Mouse (Mus musculus): ENCODE data around the gene Aasdh. TPM values are rescaled to one million over a fixed set of nuclear protein-coding genes. Genes with fewer than 3 reads are reported as not detected.

Aasdh gene
- polyA plus RNA-seq, 1 experiment from 2014 or later: 15.0 TPM

DNA sequence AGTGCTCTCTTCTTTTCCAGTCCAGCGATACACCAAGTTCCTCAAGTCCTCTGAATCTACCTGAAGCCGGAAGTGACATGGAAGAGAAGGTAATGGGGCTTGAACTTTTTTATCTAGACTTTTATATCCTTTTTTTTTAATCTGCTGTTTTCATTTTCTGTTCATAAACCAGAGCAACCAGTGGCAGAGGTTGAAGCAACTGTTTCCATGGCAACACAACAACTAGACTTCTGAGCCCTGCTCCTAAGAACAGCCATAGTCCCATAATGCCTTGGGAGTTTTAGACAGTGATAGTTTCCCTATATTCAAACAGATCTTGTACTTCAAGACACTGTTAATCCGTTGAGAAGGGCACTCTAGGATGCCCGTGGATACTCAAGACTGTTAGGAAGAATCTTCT is 54.0 kb downstream of the Aasdh start:
- Histone ChIP-seq H3K4me3 (ENCODE audit: low read length) (no peak overlapping the region), H3K4me2 (ENCODE audit: low read depth, low read length) (no peak overlapping the region), H3K9ac (ENCODE audit: low read depth, low read length) (no peak overlapping the region), H3K36me3 (ENCODE audit: control insufficient read depth, insufficient read depth, low read length) (no peaks in the 10 kb centered on the region), H3K4me1 (ENCODE audit: control insufficient read depth, insufficient read depth, low read length) (no peaks in the 10 kb centered on the region), H3K27ac (ENCODE audit: low read length) (no peak overlapping the region), H3K27me3 (replicated peaks; ENCODE audit: control insufficient read depth, insufficient read depth, low read length) (no peaks in the 10 kb centered on the region), H3K9me3 (ENCODE audit: control insufficient read depth, low read length) (no peaks in the 10 kb centered on the region)
- no peak for ATAC-seq
- 78% methylated on average over 4 of the region's 4 CpGs for whole genome bisulfite sequencing

DNA sequence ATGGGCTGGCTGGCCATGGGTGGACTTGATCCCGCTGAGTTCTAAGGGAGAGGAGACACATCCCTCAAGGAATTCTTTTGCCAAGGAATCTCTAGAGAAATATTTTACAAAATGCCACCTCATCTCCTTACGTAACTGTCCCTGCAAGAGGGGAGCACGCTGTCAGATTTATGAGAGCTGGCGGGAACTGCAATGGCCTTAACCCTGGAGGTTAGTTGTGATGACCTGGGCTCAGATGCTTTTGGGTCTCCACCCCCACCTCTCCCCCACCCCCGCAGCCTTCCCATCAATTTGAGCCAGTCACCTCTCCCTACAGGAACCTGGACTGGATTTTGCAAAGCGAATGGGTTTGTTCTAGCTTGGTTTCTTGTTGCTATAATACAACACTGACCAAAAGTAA is 58.2 kb downstream of the Aasdh start:
- H3K36me3 ChIP-seq (ENCODE audit: control insufficient read depth, insufficient read depth, low read length): no peaks in the 10 kb centered on the region
- no peak overlapping the region for H3K4me3 ChIP-seq (ENCODE audit: low read length)
- no peak for ATAC-seq
- H3K27me3 ChIP-seq (replicated peaks; ENCODE audit: control insufficient read depth, insufficient read depth, low read length): no peaks in the 10 kb centered on the region
- no peak overlapping the region for H3K27ac ChIP-seq (ENCODE audit: low read length)
- H3K4me2 ChIP-seq (ENCODE audit: low read depth, low read length): no peak overlapping the region
- H3K9me3 ChIP-seq (ENCODE audit: control insufficient read depth, low read length): no peaks in the 10 kb centered on the region
- 90% methylated on average over 6 of the region's 6 CpGs for WGBS
- no peak overlapping the region for H3K9ac ChIP-seq (ENCODE audit: low read depth, low read length)
- no peaks in the 10 kb centered on the region for H3K4me1 ChIP-seq (ENCODE audit: control insufficient read depth, insufficient read depth, low read length)

- Histone ChIP-seq H3K9me3 (ENCODE audit: control insufficient read depth, low read length) (no peaks in the 10 kb centered on the region), H3K36me3 (ENCODE audit: control insufficient read depth, insufficient read depth, low read length) (no peaks in the 10 kb centered on the region), H3K4me2 (ENCODE audit: low read depth, low read length) (no peak overlapping the region), H3K4me3 (ENCODE audit: low read length) (no peak overlapping the region), H3K27me3 (replicated peaks; ENCODE audit: control insufficient read depth, insufficient read depth, low read length) (no peaks in the 10 kb centered on the region), H3K4me1 (ENCODE audit: control insufficient read depth, insufficient read depth, low read length) (no peaks in the 10 kb centered on the region), H3K27ac (ENCODE audit: low read length) (no peak overlapping the region), H3K9ac (ENCODE audit: low read depth, low read length) (no peak overlapping the region)
- 55% methylated on average over 14 of the region's 14 CpGs for WGBS
- ATAC-seq: no peak
Measured at GRCm38 (mm10) chr5:76844618-76845186, 60.6 kb downstream of the Aasdh start.

DNA sequence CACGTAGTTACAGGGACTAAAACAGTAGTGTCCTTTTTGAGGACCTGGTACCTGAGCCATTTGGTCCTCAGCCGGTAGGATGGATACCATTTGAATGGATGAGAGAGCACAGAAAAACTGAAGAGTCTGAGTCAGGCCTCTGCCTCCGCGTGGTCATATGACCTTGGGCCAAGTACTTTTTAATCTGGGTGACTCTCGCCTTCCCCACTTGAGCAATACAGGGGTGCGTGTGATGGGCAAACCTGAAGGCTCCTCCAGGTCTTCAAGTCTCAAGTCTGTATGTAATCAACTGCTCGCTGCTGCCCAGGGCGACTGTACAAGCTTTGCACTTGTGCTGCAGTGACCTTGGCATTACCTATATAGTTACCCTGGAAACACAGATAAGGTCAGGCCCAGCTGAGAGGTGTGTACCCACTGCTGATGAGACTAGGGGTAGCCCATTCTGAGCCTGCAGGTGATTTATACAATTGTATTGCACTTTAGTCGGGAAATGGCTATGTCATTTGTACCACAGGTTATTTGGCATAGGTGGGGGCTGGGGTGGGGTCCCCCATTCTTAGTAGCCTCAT is 61.4 kb downstream of the Aasdh start:
- no peak overlapping the region for H3K4me2 ChIP-seq (ENCODE audit: low read depth, low read length)
- H3K9me3 ChIP-seq (ENCODE audit: control insufficient read depth, low read length): no peaks in the 10 kb centered on the region
- H3K9ac ChIP-seq (ENCODE audit: low read depth, low read length): no peak overlapping the region
- no peaks in the 10 kb centered on the region for H3K27me3 ChIP-seq (replicated peaks; ENCODE audit: control insufficient read depth, insufficient read depth, low read length)
- H3K4me3 ChIP-seq (ENCODE audit: low read length): no peak overlapping the region
- no peaks in the 10 kb centered on the region for H3K4me1 ChIP-seq (ENCODE audit: control insufficient read depth, insufficient read depth, low read length)
- peak; percentile 43 for ATAC-seq
- WGBS: 74% methylated on average over 9 of the region's 9 CpGs
- no peak overlapping the region for H3K27ac ChIP-seq (ENCODE audit: low read length)
- H3K36me3 ChIP-seq (ENCODE audit: control insufficient read depth, insufficient read depth, low read length): no peaks in the 10 kb centered on the region

GRCm38 (mm10) chr5:76843448-76843847 is 61.9 kb downstream of the Aasdh start:
- H3K9ac ChIP-seq (ENCODE audit: low read depth, low read length): no peak overlapping the region
- H3K36me3 ChIP-seq (ENCODE audit: control insufficient read depth, insufficient read depth, low read length): no peaks in the 10 kb centered on the region
- no peak overlapping the region for H3K4me3 ChIP-seq (ENCODE audit: low read length)
- 9% methylated on average over 4 of the region's 4 CpGs for WGBS
- no peaks in the 10 kb centered on the region for H3K27me3 ChIP-seq (replicated peaks; ENCODE audit: control insufficient read depth, insufficient read depth, low read length)
- H3K4me2 ChIP-seq (ENCODE audit: low read depth, low read length): no peak overlapping the region
- H3K27ac ChIP-seq (ENCODE audit: low read length): no peak overlapping the region
- H3K4me1 ChIP-seq (ENCODE audit: control insufficient read depth, insufficient read depth, low read length): no peaks in the 10 kb centered on the region
- peak; percentile 43; the same call in 1 of the 2 replicates for ATAC-seq
- no peaks in the 10 kb centered on the region for H3K9me3 ChIP-seq (ENCODE audit: control insufficient read depth, low read length)

DNA sequence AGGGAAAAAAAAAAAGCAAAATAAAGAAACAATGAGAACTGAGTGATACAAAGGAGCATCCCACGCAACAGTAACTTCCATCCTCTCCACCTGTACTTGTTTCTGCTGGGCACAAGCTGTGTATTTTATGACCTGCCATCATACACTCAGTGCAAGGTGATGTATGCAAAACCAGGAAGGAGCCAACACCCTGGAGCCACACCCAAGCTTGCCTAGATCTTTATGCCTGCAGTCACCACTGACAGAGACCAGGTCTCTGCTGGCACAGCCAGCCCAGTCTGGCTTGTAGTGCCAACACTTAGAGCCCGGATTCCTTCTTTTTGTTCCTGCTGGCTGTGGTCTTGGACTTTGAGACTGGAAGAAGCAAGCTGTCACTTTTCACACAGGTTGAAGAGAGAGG is 63.5 kb downstream of the Aasdh start:
- peak; percentile 80 for ATAC-seq
- no peaks in the 10 kb centered on the region for H3K27me3 ChIP-seq (replicated peaks; ENCODE audit: control insufficient read depth, insufficient read depth, low read length)
- H3K9me3 ChIP-seq (ENCODE audit: control insufficient read depth, low read length): no peaks in the 10 kb centered on the region
- H3K4me1 ChIP-seq (ENCODE audit: control insufficient read depth, insufficient read depth, low read length): no peaks in the 10 kb centered on the region
- no peak overlapping the region for H3K4me2 ChIP-seq (ENCODE audit: low read depth, low read length)
- no peak overlapping the region for H3K9ac ChIP-seq (ENCODE audit: low read depth, low read length)
- no peak overlapping the region for H3K4me3 ChIP-seq (ENCODE audit: low read length)
- 65% methylated on average over 2 of the region's 2 CpGs for WGBS
- no peaks in the 10 kb centered on the region for H3K36me3 ChIP-seq (ENCODE audit: control insufficient read depth, insufficient read depth, low read length)
- H3K27ac ChIP-seq (ENCODE audit: low read length): no peak overlapping the region

- ATAC-seq: no peak
- no peak overlapping the region for H3K9ac ChIP-seq (ENCODE audit: low read depth, low read length)
- H3K27ac ChIP-seq (ENCODE audit: low read length): no peak overlapping the region
- no peak overlapping the region for H3K4me2 ChIP-seq (ENCODE audit: low read depth, low read length)
- no peaks in the 10 kb centered on the region for H3K27me3 ChIP-seq (replicated peaks; ENCODE audit: control insufficient read depth, insufficient read depth, low read length)
- no peak overlapping the region for H3K4me3 ChIP-seq (ENCODE audit: low read length)
- H3K36me3 ChIP-seq (ENCODE audit: control insufficient read depth, insufficient read depth, low read length): no peaks in the 10 kb centered on the region
- no peaks in the 10 kb centered on the region for H3K9me3 ChIP-seq (ENCODE audit: control insufficient read depth, low read length)
- H3K4me1 ChIP-seq (ENCODE audit: control insufficient read depth, insufficient read depth, low read length): no peaks in the 10 kb centered on the region
- 82% methylated on average over 6 of the region's 6 CpGs for WGBS
Measured at GRCm38 (mm10) chr5:76839786-76840185, 65.5 kb downstream of the Aasdh start.

GRCm38 (mm10) chr5:76837018-76837417 is 68.3 kb downstream of the Aasdh start:
- H3K27ac ChIP-seq (ENCODE audit: low read length): no peak overlapping the region
- WGBS: 64% methylated on average over 5 of the region's 5 CpGs
- no peaks in the 10 kb centered on the region for H3K9me3 ChIP-seq (ENCODE audit: control insufficient read depth, low read length)

DNA sequence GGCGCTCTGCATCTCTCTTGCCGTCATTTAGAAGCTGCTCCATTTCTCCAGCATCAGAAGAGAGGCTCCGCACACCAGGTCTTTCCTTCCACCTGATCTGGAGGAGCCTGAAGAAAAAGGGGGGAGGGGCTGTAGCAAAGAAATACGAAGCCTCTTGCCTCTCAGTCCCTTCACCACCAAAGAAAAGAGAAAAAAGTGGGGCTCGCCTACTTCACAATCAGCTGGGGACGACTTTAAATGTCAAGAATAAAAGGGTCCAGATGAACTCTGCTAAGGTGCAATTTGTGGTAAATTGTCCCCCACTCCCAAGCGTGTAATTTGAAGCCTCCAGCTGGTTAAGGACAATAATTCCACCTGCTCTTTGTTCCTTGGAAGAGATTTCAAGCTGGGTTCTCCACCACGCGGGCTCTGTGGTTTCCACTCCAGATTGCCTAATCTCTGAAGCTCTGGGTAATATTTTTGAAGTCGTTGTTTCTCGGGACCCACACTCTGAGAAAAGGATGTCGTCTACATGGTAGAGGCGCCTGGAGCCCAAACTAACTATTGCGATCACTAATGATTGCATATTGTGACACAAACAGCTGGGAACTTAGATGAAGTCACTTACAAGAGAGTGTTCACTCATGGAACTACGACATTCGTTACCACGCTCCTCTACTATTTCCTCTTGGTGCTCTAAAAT is 72.6 kb downstream of the Aasdh start:
- H3K27ac ChIP-seq (ENCODE audit: low read length): no peak overlapping the region
- WGBS: 78% methylated on average over 17 of the region's 17 CpGs
- ATAC-seq: no peak
- no peak overlapping the region for H3K4me2 ChIP-seq (ENCODE audit: low read depth, low read length)
- no peaks in the 10 kb centered on the region for H3K27me3 ChIP-seq (replicated peaks; ENCODE audit: control insufficient read depth, insufficient read depth, low read length)
- H3K9me3 ChIP-seq (ENCODE audit: control insufficient read depth, low read length): no peaks in the 10 kb centered on the region
- H3K4me3 ChIP-seq (ENCODE audit: low read length): no peak overlapping the region
- H3K4me1 ChIP-seq (ENCODE audit: control insufficient read depth, insufficient read depth, low read length): no peaks in the 10 kb centered on the region
- no peaks in the 10 kb centered on the region for H3K36me3 ChIP-seq (ENCODE audit: control insufficient read depth, insufficient read depth, low read length)
- no peak overlapping the region for H3K9ac ChIP-seq (ENCODE audit: low read depth, low read length)

More at GRCm38 (mm10) chr5:76837018-76837417, 68.3 kb downstream of the Aasdh start:
- ATAC-seq: no peak
- Histone ChIP-seq H3K36me3 (ENCODE audit: control insufficient read depth, insufficient read depth, low read length) (no peaks in the 10 kb centered on the region), H3K27me3 (replicated peaks; ENCODE audit: control insufficient read depth, insufficient read depth, low read length) (no peaks in the 10 kb centered on the region), H3K4me3 (ENCODE audit: low read length) (no peak overlapping the region), H3K9ac (ENCODE audit: low read depth, low read length) (no peak overlapping the region), H3K4me2 (ENCODE audit: low read depth, low read length) (no peak overlapping the region), H3K4me1 (ENCODE audit: control insufficient read depth, insufficient read depth, low read length) (no peaks in the 10 kb centered on the region)
